In the genomic region with DNA sequence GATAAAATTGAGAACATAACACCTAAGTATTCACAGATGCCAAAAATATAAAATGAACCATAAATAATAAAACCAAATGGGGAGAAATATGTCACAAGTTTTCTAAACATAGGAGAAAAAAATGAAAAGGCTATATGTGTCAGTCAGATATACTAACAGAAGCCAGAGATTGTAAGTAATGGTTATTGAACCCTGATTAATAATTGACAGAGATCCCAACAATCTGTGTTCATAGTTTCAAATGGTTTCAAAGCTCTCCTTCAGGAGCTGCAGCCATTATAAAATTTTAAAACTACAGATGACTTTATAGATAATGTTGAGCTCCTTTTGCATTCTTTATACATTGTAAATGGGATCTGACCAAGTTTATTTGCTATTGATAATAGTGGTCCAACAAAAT, we compare ENCODE assay signal across 33 mouse cellular contexts.
"Had no signal": no experiment of that assay in that cellular context is flagged by ENCODE, and none has a peak within 500 bp of the region (broad histone marks: within the 10 kb centered on the region; RNA-seq: fewer than 3 reads in every experiment).

No protein-coding gene starts in this region.

- H3K27ac ChIP-seq: heart, embryonic 10.5 days; heart, embryonic 13.5 days; heart, embryonic 15.5 days; hindbrain, embryonic 10.5 days; hindbrain, embryonic 12.5 days; hindbrain, embryonic 13.5 days; hindbrain, embryonic 14.5 days; hindbrain, embryonic 15.5 days; hindbrain, postnatal 0 days; kidney, embryonic 15.5 days; kidney, postnatal 0 days; layer of hippocampus, adult 2 months; left cerebral cortex, adult 2 months had no signal

- H3K4me1 ChIP-seq: heart, embryonic 10.5 days; heart, embryonic 12.5 days; heart, embryonic 13.5 days; heart, embryonic 15.5 days; hindbrain, embryonic 10.5 days; hindbrain, embryonic 12.5 days; hindbrain, embryonic 13.5 days; hindbrain, embryonic 15.5 days; kidney, embryonic 15.5 days had no signal

- DNase-seq: heart, postnatal 10 days; heart, postnatal 14 days; heart, postnatal 36 days; heart, postnatal 4 days; kidney, adult 11 months; kidney, adult 18-20 months; kidney, adult 2 months; kidney, adult 8-10 months; kidney, adult 9 months; kidney, postnatal 10 days; kidney, postnatal 14 days; kidney, postnatal 25 days; kidney, postnatal 36 days; kidney, postnatal 4 days; layer of hippocampus, adult 9-11 months; layer of hippocampus, postnatal 36 days had no signal

- ATAC-seq: hindbrain, embryonic 16.5 days; hindbrain, postnatal 0 days; inflammation-experienced regulatory T-cells, adult 6 months had no signal

- H3K27me3 ChIP-seq: heart, embryonic 12.5 days; heart, embryonic 13.5 days; heart, embryonic 15.5 days; hindbrain, embryonic 12.5 days; hindbrain, embryonic 13.5 days; hindbrain, embryonic 15.5 days; kidney, embryonic 15.5 days had no signal

- H3K4me2 ChIP-seq: heart, embryonic 11.5 days; heart, embryonic 12.5 days; heart, embryonic 13.5 days; heart, embryonic 15.5 days; hindbrain, embryonic 12.5 days; hindbrain, embryonic 13.5 days; hindbrain, embryonic 14.5 days; hindbrain, embryonic 15.5 days; kidney, embryonic 15.5 days had no signal

- H3K9me3 ChIP-seq: heart, embryonic 10.5 days; heart, embryonic 12.5 days; heart, embryonic 13.5 days; heart, embryonic 15.5 days; hindbrain, embryonic 10.5 days; hindbrain, embryonic 12.5 days; hindbrain, embryonic 13.5 days; hindbrain, embryonic 15.5 days; kidney, embryonic 15.5 days had no signal

- H3K4me3 ChIP-seq: heart, embryonic 10.5 days; heart, embryonic 12.5 days; heart, embryonic 13.5 days; heart, embryonic 15.5 days; hindbrain, embryonic 10.5 days; hindbrain, embryonic 12.5 days; hindbrain, embryonic 13.5 days; hindbrain, embryonic 15.5 days; kidney, embryonic 15.5 days; layer of hippocampus, adult 2 months; left cerebral cortex, adult 2 months had no signal

- H3K36me3 ChIP-seq: heart, embryonic 10.5 days; heart, embryonic 12.5 days; heart, embryonic 13.5 days; heart, embryonic 15.5 days; hindbrain, embryonic 10.5 days; hindbrain, embryonic 12.5 days; hindbrain, embryonic 13.5 days; hindbrain, embryonic 15.5 days; kidney, embryonic 15.5 days had no signal

- H3K9ac ChIP-seq: heart, embryonic 12.5 days; heart, embryonic 13.5 days; heart, embryonic 15.5 days; hindbrain, embryonic 12.5 days; hindbrain, embryonic 13.5 days; hindbrain, embryonic 14.5 days; hindbrain, embryonic 15.5 days; kidney, embryonic 15.5 days had no signal
